Mouse (Mus musculus) brain, adult 2 months (tissue): ENCODE data around the gene Gm42791.

Experiments
- DNase-seq: peaks from one replicate; pipeline ENCODE4 v3.0.0; 2011; ENCODE audit warnings: low read depth, low spot score

Gene Gm42791

GRCm38 (mm10) chr5:149009111-149009510 lies 14.2 kb upstream of the Gm42791 start:
- DNase-seq = no peak

GRCm38 (mm10) chr5:149007295-149007646 lies 12.3 kb upstream of the Gm42791 start:
- no peak for DNase-seq

- peak; percentile 99 for DNase-seq
Measured at GRCm38 (mm10) chr5:149006362-149007294, 11.7 kb upstream of the Gm42791 start.

GRCm38 (mm10) chr5:149005701-149006361 lies 10.9 kb upstream of the Gm42791 start:
- peak; percentile 50 for DNase-seq

- no peak for DNase-seq
Measured at GRCm38 (mm10) chr5:149005083-149005482, 10.1 kb upstream of the Gm42791 start.

- no peak for DNase-seq
Measured at GRCm38 (mm10) chr5:149003137-149003536, 8.2 kb upstream of the Gm42791 start.

GRCm38 (mm10) chr5:149002803-149003115 lies 7.8 kb upstream of the Gm42791 start:
- no peak for DNase-seq

- DNase-seq = no peak
Measured at GRCm38 (mm10) chr5:149002034-149002802, 7.3 kb upstream of the Gm42791 start.

GRCm38 (mm10) chr5:148999802-149000201 lies 4.9 kb upstream of the Gm42791 start:
- DNase-seq = no peak

- no peak for DNase-seq
Measured at GRCm38 (mm10) chr5:148998512-148998911, 3.6 kb upstream of the Gm42791 start.

- DNase-seq = no peak
Measured at GRCm38 (mm10) chr5:148996709-148997037, 1.7 kb upstream of the Gm42791 start.

GRCm38 (mm10) chr5:148995962-148996708 lies 1.2 kb upstream of the Gm42791 start:
- peak; percentile 46 for DNase-seq

- DNase-seq = no peak
Measured at GRCm38 (mm10) chr5:148994311-148994705, 639 bp downstream of the Gm42791 start.

- DNase-seq = no peak
Measured at GRCm38 (mm10) chr5:148992598-148992997, 2.3 kb downstream of the Gm42791 start.

GRCm38 (mm10) chr5:148990891-148991311 lies 4.0 kb downstream of the Gm42791 start:
- DNase-seq = no peak

- DNase-seq = no peak
Measured at GRCm38 (mm10) chr5:148989480-148989879, 5.5 kb downstream of the Gm42791 start.

GRCm38 (mm10) chr5:148984961-148985360 lies 10.0 kb downstream of the Gm42791 start:
- DNase-seq = no peak

- no peak for DNase-seq
Measured at GRCm38 (mm10) chr5:148983696-148984095, 11.3 kb downstream of the Gm42791 start.

- DNase-seq = no peak
Measured at GRCm38 (mm10) chr5:148983108-148983664, 11.8 kb downstream of the Gm42791 start.

GRCm38 (mm10) chr5:148982396-148982795 lies 12.6 kb downstream of the Gm42791 start:
- DNase-seq = no peak

- no peak for DNase-seq
Measured at GRCm38 (mm10) chr5:148980607-148981006, 14.3 kb downstream of the Gm42791 start.
